Mouse (Mus musculus) liver, embryonic 14.5 days (tissue): ENCODE measurements around the gene Eaf1.

Source experiments
- CTCF ChIP-seq: IDR thresholded peaks from 2 replicates; pipeline ENCODE4 v1.5.1; 2016; ENCODE audit warnings: antibody characterized with exemption, low read depth, control low read depth
- EP300 ChIP-seq: IDR thresholded peaks from 2 replicates; pipeline ENCODE4 v1.6.1; 2016; ENCODE audit warnings: antibody characterized with exemption, low read depth

- no peak for TF ChIP-seq CTCF
- no peak for TF ChIP-seq EP300
Measured at GRCm38 (mm10) chr14:31495538-31495937, 1.3 kb downstream of the Eaf1 start.
